Mouse (Mus musculus) ES-Bruce4 (cell line): Measurements from ENCODE around the gene Plg.

Experiments used
- CTCF ChIP-seq: IDR thresholded peaks from one replicate; pipeline ENCODE4 v1.8.1; 2011; ENCODE audit warnings: low read depth, low read length
- EP300 ChIP-seq: IDR thresholded peaks from 2 replicates; pipeline ENCODE4 v1.6.1; 2011; ENCODE audit warnings: low read depth, low read length; ENCODE audit not compliant: insufficient read depth
- POLR2A ChIP-seq: IDR thresholded peaks from one replicate; pipeline ENCODE4 v1.8.1; 2011; ENCODE audit warnings: low read length; ENCODE audit not compliant: insufficient read depth

DNA sequence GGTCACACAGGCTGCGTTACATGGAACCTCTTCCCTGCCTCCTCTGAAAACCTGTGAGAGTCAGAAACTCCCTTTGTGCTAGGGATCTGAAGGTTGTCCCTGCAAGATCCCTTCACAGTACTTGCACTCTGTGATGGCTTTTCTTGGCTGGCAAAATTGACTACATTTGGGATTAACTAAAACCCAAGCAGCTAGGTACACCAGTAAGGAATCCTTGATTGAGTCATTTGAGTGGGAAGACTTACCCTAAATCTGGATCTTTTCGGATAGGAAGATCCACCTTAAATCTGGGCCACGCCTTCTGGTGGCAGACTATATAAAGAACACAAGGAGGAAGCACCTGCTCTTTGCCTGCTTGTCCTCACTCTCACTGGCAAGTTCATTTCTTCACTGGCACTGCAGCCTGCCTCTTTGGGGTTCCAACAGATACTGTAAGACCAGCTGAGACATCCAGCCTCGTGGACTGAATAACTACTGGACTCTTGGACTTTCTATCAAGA, 88.1 kb downstream of the Plg start:
- no peak for TF ChIP-seq CTCF
- no peak for TF ChIP-seq POLR2A
- TF ChIP-seq EP300 = no peak
